9 mouse cellular contexts compared by ENCODE assay signal in genomic region chr11:88585171-88585632, GRCm38 (mm10).
DNase-seq lines count a peak whose midpoint lies in the region; ATAC-seq and TF ChIP-seq lines count a peak whose summit lies in the region.
"Had no signal": no experiment of that assay in that cellular context is flagged by ENCODE, and none has a peak within 500 bp of the region (broad histone marks: within the 10 kb centered on the region; RNA-seq: fewer than 3 reads in every experiment).

No protein-coding gene starts in this region.

- peak overlapping the region; percentile 45 for H3K9ac ChIP-seq in kidney, embryonic 14.5 days (ENCODE audit: low read depth, low read length)
- no peak overlapping the region for H3K9ac ChIP-seq in heart, embryonic 15.5 days

- no peaks in the 10 kb centered on the region for H3K27me3 ChIP-seq in kidney, embryonic 14.5 days (ENCODE audit: control insufficient read depth, insufficient read depth, low read length)
- H3K27me3 ChIP-seq in heart, embryonic 15.5 days: no peaks in the 10 kb centered on the region
- H3K27me3 ChIP-seq in small intestine, adult 2 months (ENCODE audit: control insufficient read depth, insufficient read depth, low read length): no peaks in the 10 kb centered on the region
- H3K27me3 ChIP-seq: CH12.LX had no signal

- H3K27ac ChIP-seq in kidney, embryonic 14.5 days (ENCODE audit: low read depth, low read length): peak overlapping the region; percentile 88
- peak overlapping the region; percentile 75 for H3K27ac ChIP-seq in heart, embryonic 15.5 days
- H3K27ac ChIP-seq in small intestine, adult 2 months (ENCODE audit: insufficient read depth, low read depth, low read length): 0 out of 2 replicates have a peak overlapping the region, but pooled peaks have one; percentile 9

- ATAC-seq in kidney, embryonic 14.5 days (ENCODE audit: low FRiP score, low TSS enrichment): no peak; the same call in 1 of the 2 replicates
- no peak; the same call in 1 of the 2 replicates for ATAC-seq in heart, embryonic 15.5 days (replicated peaks; ENCODE audit: insufficient number of reproducible peaks, insufficient read depth, low FRiP score, low read depth)

- H3K36me3 ChIP-seq in kidney, embryonic 14.5 days (ENCODE audit: control insufficient read depth, insufficient read depth, low read length): peaks cover 10% of the 10 kb centered on the region; the same call in 1 of the 2 replicates
- 0 out of 2 replicates have a peak, but pooled peaks cover 10% of the 10 kb centered on the region for H3K36me3 ChIP-seq in heart, embryonic 15.5 days
- H3K36me3 ChIP-seq in small intestine, adult 2 months (ENCODE audit: control insufficient read depth, insufficient read depth, low read length): peaks cover 12% of the 10 kb centered on the region; the same call in 1 of the 2 replicates

- H3K4me3 ChIP-seq in kidney, embryonic 14.5 days (ENCODE audit: low read length): no peak overlapping the region
- H3K4me3 ChIP-seq in heart, embryonic 15.5 days: no peak overlapping the region
- no peak overlapping the region for H3K4me3 ChIP-seq in small intestine, adult 2 months (ENCODE audit: low read depth, low read length)

- DNase-seq in kidney, postnatal 36 days: no peak
- DNase-seq in embryo, embryonic 10.5 days (ENCODE audit: low spot score): peak; percentile 84
- DNase-seq in mesoderm, embryonic 11.5 days (ENCODE audit: low read depth, low spot score): peak; percentile 75
- no peak for DNase-seq in spleen, adult 18-20 months
- DNase-seq in thymus, postnatal 0 days (ENCODE audit: low spot score): no peak

- TF ChIP-seq POLR2A in small intestine, adult 2 months (IDR thresholded peaks at IDR 0.05; ENCODE audit: low read depth, low read length): no peak

- H3K4me1 ChIP-seq in kidney, embryonic 14.5 days (ENCODE audit: control insufficient read depth, insufficient read depth, low read length): peaks cover 90% of the 10 kb centered on the region
- H3K4me1 ChIP-seq in heart, embryonic 15.5 days (replicated peaks): peaks cover 80% of the 10 kb centered on the region
- peaks cover 9% of the 10 kb centered on the region for H3K4me1 ChIP-seq in small intestine, adult 2 months (ENCODE audit: control insufficient read depth, insufficient read depth, insufficient read length, low read length)

- WGBS in kidney, embryonic 14.5 days: 8% methylated on average over 10 of the region's 10 CpGs
- 25% methylated on average over 10 of the region's 10 CpGs for WGBS in heart, embryonic 15.5 days
- 70% methylated on average over 10 of the region's 10 CpGs for WGBS in small intestine, adult 2 months

- no peak for TF ChIP-seq CTCF in small intestine, adult 2 months (IDR thresholded peaks at IDR 0.05; ENCODE audit: extremely low read depth, insufficient read length, insufficient replicate concordance, low read depth, low read length)

- peak overlapping the region; percentile 21 for H3K4me2 ChIP-seq in kidney, embryonic 14.5 days (replicated peaks; ENCODE audit: low read depth, low read length)
- peak overlapping the region; percentile 8; the same call in 1 of the 2 replicates for H3K4me2 ChIP-seq in heart, embryonic 15.5 days

- no peaks in the 10 kb centered on the region for H3K9me3 ChIP-seq in kidney, embryonic 14.5 days (ENCODE audit: control insufficient read depth, low read length)
- no peaks in the 10 kb centered on the region for H3K9me3 ChIP-seq in heart, embryonic 15.5 days (replicated peaks)

Comparison
In these comparisons a context has a peak if more than half of its experiments do, and no peak if none do; other contexts are left out.
1. H3K27ac ChIP-seq: peak in every context shown above with its lines; median percentile 88 in kidney, embryonic 14.5 days; 75 in heart, embryonic 15.5 days; 9 in small intestine, adult 2 months.
2. DNase-seq: peak in embryo, embryonic 10.5 days (single experiment) and mesoderm, embryonic 11.5 days (single experiment); none in kidney, postnatal 36 days (0 of 2), spleen, adult 18-20 months (0 of 2) and thymus, postnatal 0 days (single experiment).